Mouse (Mus musculus) lung, postnatal 4 days (tissue): ENCODE measurements around the gene Gli2.

Experiments used
- DNase-seq, 2 experiments: peaks; one replicate each; pipeline ENCODE4 v3.0.0; 2021

Gene Gli2

GRCm38 (mm10) chr1:118994482-118995105 lies 58.8 kb downstream of the Gli2 start:
- DNase-seq = no peak

GRCm38 (mm10) chr1:118993775-118994174 lies 59.6 kb downstream of the Gli2 start:
- no peak for DNase-seq

- peak in 1 of 2 experiments; percentile 50 for DNase-seq
These were observed 65.1 kb downstream of the Gli2 start for GRCm38 (mm10) chr1:118988331-118988730.

GRCm38 (mm10) chr1:118987538-118987937 lies 65.9 kb downstream of the Gli2 start:
- DNase-seq = no peak

GRCm38 (mm10) chr1:118983389-118983788 lies 70.0 kb downstream of the Gli2 start:
- no peak for DNase-seq

GRCm38 (mm10) chr1:118982805-118983211 lies 70.6 kb downstream of the Gli2 start:
- DNase-seq = no peak

- DNase-seq = peak; percentile 83 to 93
These were observed 71.2 kb downstream of the Gli2 start for GRCm38 (mm10) chr1:118981943-118982804.

- DNase-seq = peak; percentile 42 to 62
These were observed 72.8 kb downstream of the Gli2 start for GRCm38 (mm10) chr1:118980636-118981035.

- DNase-seq = peak; percentile 84 to 95
These were observed 76.8 kb downstream of the Gli2 start for GRCm38 (mm10) chr1:118976596-118976995.

GRCm38 (mm10) chr1:118975376-118975775 lies 78.0 kb downstream of the Gli2 start:
- no peak for DNase-seq

- no peak for DNase-seq
These were observed 83.4 kb downstream of the Gli2 start for GRCm38 (mm10) chr1:118970068-118970467.

- no peak for DNase-seq
These were observed 84.0 kb downstream of the Gli2 start for GRCm38 (mm10) chr1:118969409-118969808.

- no peak for DNase-seq
These were observed 84.7 kb downstream of the Gli2 start for GRCm38 (mm10) chr1:118968661-118969179.

GRCm38 (mm10) chr1:118967976-118968375 lies 85.4 kb downstream of the Gli2 start:
- DNase-seq = no peak

- DNase-seq = no peak
These were observed 86.1 kb downstream of the Gli2 start for GRCm38 (mm10) chr1:118967281-118967680.

GRCm38 (mm10) chr1:118958644-118959043 lies 94.8 kb downstream of the Gli2 start:
- no peak for DNase-seq

- no peak for DNase-seq
These were observed 97.6 kb downstream of the Gli2 start for GRCm38 (mm10) chr1:118955791-118956190.

- DNase-seq = peak; percentile 25 to 40
These were observed 98.8 kb downstream of the Gli2 start for GRCm38 (mm10) chr1:118954434-118955301.

- no peak for DNase-seq
These were observed 100.4 kb downstream of the Gli2 start for GRCm38 (mm10) chr1:118953031-118953430.

GRCm38 (mm10) chr1:118952318-118952717 lies 101.1 kb downstream of the Gli2 start:
- DNase-seq = no peak

- no peak for DNase-seq
These were observed 105.0 kb downstream of the Gli2 start for GRCm38 (mm10) chr1:118948407-118948806.

- DNase-seq = no peak
These were observed 106.2 kb downstream of the Gli2 start for GRCm38 (mm10) chr1:118947221-118947620.

- no peak for DNase-seq
These were observed 112.1 kb downstream of the Gli2 start for GRCm38 (mm10) chr1:118941336-118941735.
